Mouse (Mus musculus) ovary, adult 18-20 months (tissue): ENCODE results near the gene Crtac1.
A peak's percentile ranks its signal among the peaks of the same experiment; 100 is the strongest.

Experiments
- DNase-seq: peaks from one replicate; pipeline ENCODE4 v3.0.0; 2022; ENCODE audit warnings: low spot score, mixed read lengths

Gene Crtac1

GRCm38 (mm10) chr19:42279611-42280010 is 152.0 kb downstream of the Crtac1 start:
- DNase-seq: no peak

GRCm38 (mm10) chr19:42278461-42278860 is 153.1 kb downstream of the Crtac1 start:
- DNase-seq: no peak

- DNase-seq: no peak
These were observed 154.3 kb downstream of the Crtac1 start for GRCm38 (mm10) chr19:42277288-42277687.

- DNase-seq: no peak
These were observed 159.3 kb downstream of the Crtac1 start for GRCm38 (mm10) chr19:42272003-42272963.

- DNase-seq: no peak
These were observed 160.4 kb downstream of the Crtac1 start for GRCm38 (mm10) chr19:42271182-42271581.

- DNase-seq: no peak
These were observed 161.5 kb downstream of the Crtac1 start for GRCm38 (mm10) chr19:42270119-42270518.

- DNase-seq: no peak
These were observed 163.2 kb downstream of the Crtac1 start for GRCm38 (mm10) chr19:42268337-42268736.

- DNase-seq: no peak
These were observed 168.1 kb downstream of the Crtac1 start for GRCm38 (mm10) chr19:42263524-42263923.

GRCm38 (mm10) chr19:42260486-42260885 is 171.1 kb downstream of the Crtac1 start:
- no peak for DNase-seq

GRCm38 (mm10) chr19:42258596-42258995 is 173.0 kb downstream of the Crtac1 start:
- DNase-seq: no peak

- no peak for DNase-seq
These were observed 173.6 kb downstream of the Crtac1 start for GRCm38 (mm10) chr19:42258031-42258430.

- DNase-seq: no peak
These were observed 174.3 kb downstream of the Crtac1 start for GRCm38 (mm10) chr19:42257241-42257635.

GRCm38 (mm10) chr19:42256611-42257240 is 174.9 kb downstream of the Crtac1 start:
- no peak for DNase-seq

- peak; percentile 76 for DNase-seq
These were observed 175.6 kb downstream of the Crtac1 start for GRCm38 (mm10) chr19:42255784-42256610.

- no peak for DNase-seq
These were observed 176.2 kb downstream of the Crtac1 start for GRCm38 (mm10) chr19:42255438-42255783.

- DNase-seq: no peak
These were observed 181.3 kb downstream of the Crtac1 start for GRCm38 (mm10) chr19:42249976-42250914.

- no peak for DNase-seq
These were observed 184.1 kb downstream of the Crtac1 start, which contains the start of gene Golga7b for GRCm38 (mm10) chr19:42247519-42247918. Golga7b (plus strand) TSS chr19:42247574.

GRCm38 (mm10) chr19:42246626-42247025 is 185.0 kb downstream of the Crtac1 start:
- no peak for DNase-seq

GRCm38 (mm10) chr19:42243401-42243800 is 188.2 kb downstream of the Crtac1 start:
- DNase-seq: no peak

- no peak for DNase-seq
These were observed 190.7 kb downstream of the Crtac1 start for GRCm38 (mm10) chr19:42240881-42241280.

- no peak for DNase-seq
These were observed 193.3 kb downstream of the Crtac1 start for GRCm38 (mm10) chr19:42238341-42238715.
